Mouse (Mus musculus) liver, embryonic 14.5 days (tissue): ENCODE measurements around the gene Lama2. TPM values are rescaled to one million over a fixed set of nuclear protein-coding genes. Genes with fewer than 3 reads are reported as not detected.
A peak's percentile ranks its signal among the peaks of the same experiment; 100 is the strongest.

ENCODE experiments used
- ATAC-seq: fragments of 200-750 bp; cut with Nextera tagmentation; 2 replicates; pipeline ENCODE4 v1.8.0; 2017; ENCODE audit warnings: moderate number of reproducible peaks, mild to moderate bottlenecking, moderate library complexity; ENCODE audit not compliant: insufficient read depth
- DNase-seq, 3 experiments: peaks; one replicate each; pipeline ENCODE4 v3.0.0-alpha.2; 2012 to 2013; ENCODE audit warnings: low read depth in 3 of 3, low spot score in 3 of 3
- H3K27ac ChIP-seq: fragments of 300-500 bp; sonication (generic); 2 replicates; pipeline ENCODE4 v1.5.1; 2014; ENCODE audit warnings: moderate library complexity, mild to moderate bottlenecking, control low read depth, inconsistent platforms
- H3K27me3 ChIP-seq: fragments of 300-500 bp; sonication (generic); 2 replicates; pipeline ENCODE4 v1.6.1; 2014; ENCODE audit warnings: mild to moderate bottlenecking, low read length, moderate library complexity; ENCODE audit not compliant: control insufficient read depth, insufficient read depth
- H3K36me3 ChIP-seq: fragments of 300-500 bp; sonication (generic); replicated peaks from 2 replicates; pipeline ENCODE4 v1.6.1; 2014; ENCODE audit warnings: low read depth; ENCODE audit not compliant: control insufficient read depth, insufficient read depth
- H3K4me1 ChIP-seq, 2 experiments: fragments of 200-500 bp in 1 of 2; fragments of 300-500 bp in 1 of 2; sonication (generic) in 1 of 2; replicated peaks; 2 replicates each; pipeline ENCODE4 v1.6.1; 2012 to 2014; ENCODE audit warnings: antibody characterized with exemption in 1 of 2, inconsistent platforms in 1 of 2, low read length in 1 of 2; ENCODE audit not compliant: control insufficient read depth in 2 of 2, insufficient read depth in 2 of 2
- H3K4me2 ChIP-seq: fragments of 300-500 bp; sonication (generic); 2 replicates; pipeline ENCODE4 v1.6.1; 2014; ENCODE audit warnings: low read depth, mild to moderate bottlenecking, control low read depth, moderate library complexity
- H3K4me3 ChIP-seq, 2 experiments: fragments of 200-500 bp in 1 of 2; fragments of 300-500 bp in 1 of 2; sonication (generic) in 1 of 2; 2 replicates each; pipeline ENCODE4 v1.5.1; 2012 to 2014; ENCODE audit warnings: low read depth in 2 of 2, low read length in 2 of 2, mild to moderate bottlenecking in 2 of 2, control low read depth in 1 of 2, inconsistent platforms in 1 of 2, moderate library complexity in 1 of 2; ENCODE audit not compliant: insufficient read depth in 1 of 2
- H3K9ac ChIP-seq: fragments of 300-500 bp; sonication (generic); replicated peaks from 2 replicates; pipeline ENCODE4 v1.6.1; 2014; ENCODE audit warnings: mild to moderate bottlenecking, control low read depth, moderate library complexity
- H3K9me3 ChIP-seq: fragments of 300-500 bp; sonication (generic); 2 replicates; pipeline ENCODE4 v1.6.1; 2016; ENCODE audit warnings: low read length, mixed read lengths; ENCODE audit not compliant: control insufficient read depth
- CTCF ChIP-seq: IDR thresholded peaks from 2 replicates; pipeline ENCODE4 v1.5.1; 2016; ENCODE audit warnings: antibody characterized with exemption, low read depth, control low read depth
- EP300 ChIP-seq: IDR thresholded peaks from 2 replicates; pipeline ENCODE4 v1.6.1; 2016; ENCODE audit warnings: antibody characterized with exemption, low read depth
- WGBS: fragments of 180-500 bp; shearing (Covaris S2); extraction: QIAGEN DNeasy Blood & Tissue Kit; methylation state at CpG from one replicate; pipeline ENCODE4 v1.1.7; 2014; ENCODE audit not compliant: insufficient replicate concordance; 5-methylcytosine and 5-hydroxymethylcytosine counted together
- polyA plus RNA-seq, 2 experiments: library from polyadenylated mRNA; depleted of rRNA in 1 of 2; stranded (reverse) in 1 of 2; unstranded in 1 of 2; fragments of >200 nt; fragmentation: Nextera tagmentation in 1 of 2; extraction: Ambion mirVana in 1 of 2; gene quantifications; 2 replicates each; pipeline versions ENCODE4 v1.2.1 to v1.2.3; 2012 to 2014

The Lama2 gene
- polyA plus RNA-seq, 2 experiments = 0.20 to 0.67 TPM

DNA sequence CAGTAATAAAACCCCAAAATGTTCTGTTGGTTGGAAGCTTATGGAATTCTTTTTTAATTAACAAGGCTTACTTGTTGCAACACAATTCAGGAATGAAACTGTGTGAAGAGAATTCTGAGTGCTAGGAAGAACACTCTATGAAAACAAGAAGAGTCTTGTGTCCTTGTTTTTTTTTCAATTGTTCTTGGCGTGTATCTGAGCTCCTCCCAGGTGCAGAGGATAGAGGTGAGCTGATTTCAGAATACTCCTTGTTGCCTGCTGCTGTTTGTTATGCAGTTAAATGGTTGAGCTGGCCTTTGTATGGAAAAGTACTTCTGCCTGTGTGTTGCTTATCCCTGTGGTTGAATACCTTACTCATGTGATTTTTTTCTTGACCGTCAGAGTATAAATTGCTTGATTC is 636.9 kb downstream of the Lama2 start:
- Histone ChIP-seq H3K4me1 (no peaks in the 10 kb centered on the region), H3K9me3 (no peaks in the 10 kb centered on the region), H3K9ac (no peak overlapping the region), H3K27ac (no peak overlapping the region), H3K4me2 (no peak overlapping the region), H3K27me3 (no peaks in the 10 kb centered on the region), H3K36me3 (no peaks in the 10 kb centered on the region), H3K4me3 (no peak overlapping the region)
- no peak for ATAC-seq
- TF ChIP-seq CTCF = no peak
- no peak for TF ChIP-seq EP300
- no peak for DNase-seq
- 68% methylated on average over 2 of the region's 2 CpGs for WGBS

DNA sequence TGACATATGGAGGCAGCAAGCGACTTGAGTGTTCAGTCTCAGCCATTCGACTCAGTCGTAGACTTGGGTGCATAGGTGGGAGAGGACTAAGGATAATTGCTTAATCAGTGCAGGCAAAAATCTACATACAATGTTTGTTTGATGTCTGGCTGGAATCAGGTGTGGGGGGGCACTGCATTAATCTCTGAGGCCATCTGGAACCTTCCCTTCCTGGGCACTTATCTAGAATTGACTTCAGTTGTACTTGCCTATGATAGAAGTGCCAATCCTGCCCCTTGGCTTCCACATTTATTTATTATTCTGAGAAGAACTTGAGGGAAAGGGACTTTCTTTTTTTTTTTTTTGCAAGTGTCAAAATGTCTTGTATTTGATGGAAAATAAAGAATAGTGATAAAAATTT is 644.2 kb downstream of the Lama2 start:
- H3K27me3 ChIP-seq = no peaks in the 10 kb centered on the region
- no peaks in the 10 kb centered on the region for H3K9me3 ChIP-seq
- no peak overlapping the region for H3K9ac ChIP-seq
- WGBS = 66% methylated on average over 3 of the region's 3 CpGs
- H3K4me2 ChIP-seq = no peak overlapping the region
- H3K27ac ChIP-seq = no peak overlapping the region
- H3K4me3 ChIP-seq = no peak overlapping the region
- ATAC-seq (peak; percentile 68; the same call in 1 of the 2 replicates), DNase-seq (peak in 2 of 3 experiments; percentile 37 to 46)
- TF ChIP-seq CTCF (no peak), EP300 (peak; percentile 65)
- H3K4me1 ChIP-seq = peaks cover 2 to 16% of the 10 kb centered on the region in 2 experiments; a peak in 3 of 4 replicates
- no peaks in the 10 kb centered on the region for H3K36me3 ChIP-seq

DNA sequence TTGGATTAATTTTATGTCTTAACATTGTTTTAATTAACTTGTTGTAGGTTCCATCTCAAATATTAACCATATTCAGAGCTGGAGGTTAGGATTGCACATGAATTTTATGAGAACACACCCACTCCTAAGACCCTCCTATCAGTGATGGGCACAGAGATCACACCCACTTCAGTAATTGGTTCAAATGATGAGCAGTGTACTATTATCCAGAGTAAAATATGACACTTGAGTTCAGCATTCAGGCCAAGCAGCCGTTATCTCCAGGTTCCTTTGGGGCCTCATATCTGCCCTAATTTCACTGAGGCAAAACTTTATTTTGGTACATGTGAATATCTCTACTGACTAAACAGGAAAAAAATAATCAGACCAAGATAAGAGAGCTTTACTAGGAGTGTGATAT is 645.3 kb downstream of the Lama2 start:
- TF ChIP-seq EP300 (no peak; the same call in 1 of the 2 replicates), CTCF (no peak)
- Histone ChIP-seq H3K4me3 (no peak overlapping the region), H3K27ac (no peak overlapping the region), H3K9ac (no peak overlapping the region), H3K4me2 (no peak overlapping the region), H3K9me3 (no peaks in the 10 kb centered on the region), H3K4me1 (peaks cover 2 to 16% of the 10 kb centered on the region in 2 experiments; a peak in 3 of 4 replicates), H3K36me3 (no peaks in the 10 kb centered on the region), H3K27me3 (no peaks in the 10 kb centered on the region)
- DNase-seq = peak in 1 of 3 experiments; percentile 53
- 6% methylated on average over 1 of the region's 1 CpGs for WGBS
- peak; percentile 92 for ATAC-seq

DNA sequence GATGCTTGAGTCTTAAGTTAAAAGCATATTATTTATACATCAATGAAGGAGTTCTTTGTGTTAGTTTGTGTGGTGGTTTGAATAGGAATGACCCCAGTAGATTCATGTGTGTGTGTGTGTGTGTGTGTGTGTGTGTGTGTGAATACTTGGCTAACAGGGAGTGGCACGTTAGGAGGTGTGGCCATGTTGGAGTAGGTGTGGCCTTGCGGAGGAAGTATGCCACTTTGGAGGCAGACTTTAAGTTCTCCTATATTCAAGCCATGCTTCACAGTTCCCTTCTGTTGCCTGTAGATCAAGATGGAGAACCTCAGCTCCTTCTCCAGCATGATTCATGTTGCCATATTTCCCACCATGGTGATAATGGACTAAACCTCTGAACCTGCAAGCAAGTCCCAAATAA is 646.0 kb downstream of the Lama2 start:
- peak; percentile 59; the same call in 1 of the 2 replicates for ATAC-seq
- Histone ChIP-seq H3K4me1 (peaks cover 2 to 16% of the 10 kb centered on the region in 2 experiments; a peak in 3 of 4 replicates), H3K27ac (no peak overlapping the region), H3K9me3 (no peaks in the 10 kb centered on the region), H3K4me2 (no peak overlapping the region), H3K36me3 (no peaks in the 10 kb centered on the region), H3K27me3 (no peaks in the 10 kb centered on the region), H3K9ac (no peak overlapping the region), H3K4me3 (no peak overlapping the region)
- WGBS = 69% methylated on average over 2 of the region's 2 CpGs
- DNase-seq = no peak
- TF ChIP-seq CTCF (no peak), EP300 (no peak)

DNA sequence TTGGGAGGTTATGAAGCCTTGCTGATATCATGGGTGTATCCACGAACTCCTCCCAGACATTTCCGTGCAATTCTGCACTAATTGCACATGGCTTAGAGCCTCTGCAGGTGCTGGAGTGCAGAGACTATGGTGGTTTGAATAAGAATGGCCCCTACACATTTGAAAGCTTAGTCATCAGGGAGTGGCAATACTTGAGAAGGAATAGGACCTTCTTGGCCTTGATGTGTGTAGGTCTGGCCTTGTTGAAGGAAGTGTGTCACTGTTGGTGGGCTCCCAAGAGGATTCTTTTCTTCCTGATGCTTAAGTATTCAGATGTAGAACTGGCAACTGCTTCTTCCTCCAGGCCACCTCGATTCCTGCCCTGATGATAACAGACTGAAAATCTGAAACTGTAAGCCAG is 661.0 kb downstream of the Lama2 start:
- 43% methylated on average over 3 of the region's 3 CpGs for WGBS
- TF ChIP-seq CTCF = no peak
- no peak for TF ChIP-seq EP300
- Histone ChIP-seq H3K9ac (no peak overlapping the region), H3K36me3 (no peaks in the 10 kb centered on the region), H3K4me1 (peaks cover 0 to 2% of the 10 kb centered on the region in 2 experiments; a peak in 1 of 4 replicates), H3K27me3 (no peaks in the 10 kb centered on the region), H3K4me2 (no peak overlapping the region), H3K4me3 (no peak overlapping the region), H3K27ac (no peak overlapping the region), H3K9me3 (no peaks in the 10 kb centered on the region)
- no peak for DNase-seq
- no peak for ATAC-seq
